Mouse (Mus musculus) forebrain, embryonic 14.5 days (tissue): Measurements from ENCODE around the gene Tsr2. TPM values are rescaled to one million over a fixed set of nuclear protein-coding genes. Genes with fewer than 3 reads are reported as not detected.
A peak's percentile ranks its signal among the peaks of the same experiment; 100 is the strongest.

Experiments used
- ATAC-seq: fragments of 200-750 bp; cut with Nextera tagmentation; 2 replicates; pipeline ENCODE4 v1.8.0; 2017; ENCODE audit warnings: mild to moderate bottlenecking, moderate library complexity
- DNase-seq: peaks from one replicate; pipeline ENCODE4 v3.0.0-alpha.2; 2015; ENCODE audit warnings: low spot score
- H3K27ac ChIP-seq: fragments of 300-500 bp; sonication (generic); 2 replicates; pipeline ENCODE4 v1.5.1; 2014; ENCODE audit warnings: low read depth, mild to moderate bottlenecking, control low read depth, low read length, moderate library complexity
- H3K27me3 ChIP-seq: fragments of 300-500 bp; sonication (generic); replicated peaks from 2 replicates; pipeline ENCODE4 v1.6.1; 2014; ENCODE audit warnings: low read length, control low read depth, mixed read lengths; ENCODE audit not compliant: control insufficient read depth, insufficient read depth
- H3K36me3 ChIP-seq: fragments of 300-500 bp; sonication (generic); 2 replicates; pipeline ENCODE4 v1.6.1; 2014; ENCODE audit warnings: low read length, control low read depth; ENCODE audit not compliant: control insufficient read depth, insufficient read depth
- H3K4me1 ChIP-seq: fragments of 300-500 bp; sonication (generic); 2 replicates; pipeline ENCODE4 v1.6.1; 2014; ENCODE audit warnings: antibody characterized with exemption, low read length, control low read depth; ENCODE audit not compliant: control insufficient read depth, insufficient read depth
- H3K4me2 ChIP-seq: fragments of 300-500 bp; sonication (generic); 2 replicates; pipeline ENCODE4 v1.6.1; 2014; ENCODE audit warnings: mild to moderate bottlenecking, control low read depth, low read length
- H3K4me3 ChIP-seq: fragments of 300-500 bp; sonication (generic); 2 replicates; pipeline ENCODE4 v1.5.1; 2014; ENCODE audit warnings: low read depth, low read length, control low read depth
- H3K9ac ChIP-seq: fragments of 300-500 bp; sonication (generic); 2 replicates; pipeline ENCODE4 v1.6.1; 2014; ENCODE audit warnings: mild to moderate bottlenecking, low read length, control low read depth, moderate library complexity
- H3K9me3 ChIP-seq: fragments of 300-500 bp; sonication (generic); replicated peaks from 2 replicates; pipeline ENCODE4 v1.6.1; 2016; ENCODE audit warnings: low read length, control low read depth, mixed read lengths; ENCODE audit not compliant: control insufficient read depth
- WGBS: fragments of 180-500 bp; shearing (Covaris S2); extraction: QIAGEN DNeasy Blood & Tissue Kit; methylation state at CpG from one replicate; pipeline ENCODE4 v1.1.7; 2014; 5-methylcytosine and 5-hydroxymethylcytosine counted together
- polyA plus RNA-seq: library from polyadenylated mRNA; unstranded; fragments of >200 nt; fragmentation: Nextera tagmentation; extraction: Ambion mirVana; gene quantifications from 2 replicates; pipeline ENCODE4 v1.2.1, GENCODE M21; 2014

The Tsr2 gene
- polyA plus RNA-seq, 1 experiment from 2014 or later = 39.2 TPM

GRCm38 (mm10) chrX:151050337-151050736 lies 46.0 kb downstream of the Tsr2 start:
- 66% methylated on average over 7 of the region's 7 CpGs for WGBS
- Histone ChIP-seq H3K4me3 (no peak overlapping the region), H3K36me3 (no peaks in the 10 kb centered on the region), H3K9me3 (no peaks in the 10 kb centered on the region), H3K4me1 (peaks cover 8% of the 10 kb centered on the region), H3K27me3 (no peaks in the 10 kb centered on the region), H3K4me2 (0 out of 2 replicates have a peak overlapping the region, but pooled peaks have one; percentile 8), H3K27ac (no peak overlapping the region), H3K9ac (no peak overlapping the region)
- ATAC-seq = no peak
- DNase-seq = peak; percentile 10

GRCm38 (mm10) chrX:151049661-151050215 lies 46.6 kb downstream of the Tsr2 start:
- 60% methylated on average over 8 of the region's 8 CpGs for WGBS
- Histone ChIP-seq H3K4me2 (peak overlapping the region; percentile 63), H3K36me3 (no peaks in the 10 kb centered on the region), H3K27me3 (no peaks in the 10 kb centered on the region), H3K9me3 (no peaks in the 10 kb centered on the region), H3K4me3 (no peak overlapping the region), H3K4me1 (peaks cover 8% of the 10 kb centered on the region), H3K27ac (no peak overlapping the region), H3K9ac (no peak overlapping the region)
- ATAC-seq = no peak
- DNase-seq = no peak

- ATAC-seq (peak; percentile 68), DNase-seq (peak; percentile 23)
- Histone ChIP-seq H3K27ac (peak overlapping the region; percentile 87), H3K4me2 (peak overlapping the region; percentile 63), H3K4me3 (peak overlapping the region; percentile 64), H3K9ac (peak overlapping the region; percentile 80), H3K9me3 (no peaks in the 10 kb centered on the region), H3K27me3 (no peaks in the 10 kb centered on the region), H3K36me3 (no peaks in the 10 kb centered on the region), H3K4me1 (peaks cover 8% of the 10 kb centered on the region)
- WGBS = 38% methylated on average over 34 of the region's 56 CpGs
Observed at GRCm38 (mm10) chrX:151047431-151048058, 48.8 kb downstream of the Tsr2 start.

- DNase-seq (peak; percentile 87), ATAC-seq (peak; percentile 93)
- Histone ChIP-seq H3K27ac (peak overlapping the region; percentile 87), H3K4me2 (peak overlapping the region; percentile 63), H3K9ac (peak overlapping the region; percentile 80), H3K4me1 (peaks cover 8% of the 10 kb centered on the region), H3K27me3 (no peaks in the 10 kb centered on the region), H3K9me3 (no peaks in the 10 kb centered on the region), H3K36me3 (no peaks in the 10 kb centered on the region), H3K4me3 (peak overlapping the region; percentile 64)
- WGBS = 48% methylated on average over 51 of the region's 62 CpGs
Observed at GRCm38 (mm10) chrX:151046777-151047430, 49.4 kb downstream of the Tsr2 start.

GRCm38 (mm10) chrX:151046321-151046720 lies 50.0 kb downstream of the Tsr2 start:
- Histone ChIP-seq H3K27ac (peak overlapping the region; percentile 87), H3K4me3 (peak overlapping the region; percentile 64), H3K9ac (no peak overlapping the region), H3K9me3 (no peaks in the 10 kb centered on the region), H3K4me2 (peak overlapping the region; percentile 63), H3K4me1 (peaks cover 8% of the 10 kb centered on the region), H3K27me3 (no peaks in the 10 kb centered on the region), H3K36me3 (no peaks in the 10 kb centered on the region)
- ATAC-seq (no peak), DNase-seq (no peak)
- WGBS = 41% methylated on average over 11 of the region's 11 CpGs

GRCm38 (mm10) chrX:151045850-151046249 lies 50.5 kb downstream of the Tsr2 start, which contains the start of gene Fgd1:
TSS of gene Fgd1 (plus strand) at chrX:151046150.
- Histone ChIP-seq H3K4me1 (peaks cover 8% of the 10 kb centered on the region), H3K27me3 (no peaks in the 10 kb centered on the region), H3K9me3 (no peaks in the 10 kb centered on the region), H3K36me3 (no peaks in the 10 kb centered on the region), H3K9ac (peak within 1 kb of the TSS; percentile 80), H3K4me2 (peak within 1 kb of the TSS; percentile 63), H3K27ac (peak within 1 kb of the TSS; percentile 87), H3K4me3 (peak within 1 kb of the TSS; percentile 64)
- ATAC-seq (no peak), DNase-seq (no peak)
- 93% methylated on average over 8 of the region's 8 CpGs for WGBS

GRCm38 (mm10) chrX:151041223-151041622 lies 55.1 kb downstream of the Tsr2 start:
- Histone ChIP-seq H3K9ac (no peak overlapping the region), H3K4me2 (no peak overlapping the region)
- WGBS = 47% methylated on average over 5 of the region's 5 CpGs

More at GRCm38 (mm10) chrX:151041223-151041622, 55.1 kb downstream of the Tsr2 start:
- Histone ChIP-seq H3K4me1 (no peaks in the 10 kb centered on the region), H3K9me3 (no peaks in the 10 kb centered on the region), H3K4me3 (no peak overlapping the region), H3K27me3 (no peaks in the 10 kb centered on the region), H3K36me3 (no peaks in the 10 kb centered on the region), H3K27ac (no peak overlapping the region)
- no peak for ATAC-seq
- DNase-seq = no peak
